13 mouse cellular contexts compared by ENCODE assay signal in genomic region chr4:7642878-7643590, GRCm38 (mm10).
DNase-seq lines count a peak whose midpoint lies in the region; ATAC-seq and TF ChIP-seq lines count a peak whose summit lies in the region.
"Had no signal": no experiment of that assay in that cellular context is flagged by ENCODE, and none has a peak within 500 bp of the region (broad histone marks: within the 10 kb centered on the region; RNA-seq: fewer than 3 reads in every experiment).

No protein-coding gene starts in this region.

- peaks cover 8% of the 10 kb centered on the region; the same call in 1 of the 2 replicates for H3K4me1 ChIP-seq in midbrain, embryonic 10.5 days
- no peaks in the 10 kb centered on the region for H3K4me1 ChIP-seq in midbrain, postnatal 0 days (ENCODE audit: insufficient read depth, low read length)
- no peaks in the 10 kb centered on the region for H3K4me1 ChIP-seq in forebrain, embryonic 11.5 days (replicated peaks; ENCODE audit: control insufficient read depth, insufficient read depth, low read length)
- H3K4me1 ChIP-seq: heart, embryonic 15.5 days had no signal

- no peak overlapping the region for H3K4me3 ChIP-seq in midbrain, embryonic 10.5 days
- H3K4me3 ChIP-seq in midbrain, postnatal 0 days (ENCODE audit: low read depth, low read length), result no peak overlapping the region
- no peak overlapping the region for H3K4me3 ChIP-seq in forebrain, embryonic 11.5 days (ENCODE audit: low read depth, low read length)
- H3K4me3 ChIP-seq: heart, embryonic 15.5 days; myocyte had no signal

- no peak for TF ChIP-seq CTCF in midbrain, postnatal 0 days (IDR thresholded peaks at IDR 0.05)

- H3K9ac ChIP-seq in midbrain, postnatal 0 days (replicated peaks; ENCODE audit: low read length, poor library complexity, severe bottlenecking), result no peak overlapping the region
- H3K9ac ChIP-seq in forebrain, embryonic 11.5 days (ENCODE audit: low read length), result no peak overlapping the region
- H3K9ac ChIP-seq: heart, embryonic 15.5 days had no signal

- no peaks in the 10 kb centered on the region for H3K27me3 ChIP-seq in midbrain, embryonic 10.5 days (ENCODE audit: low read depth, poor library complexity, severe bottlenecking)
- no peaks in the 10 kb centered on the region for H3K27me3 ChIP-seq in midbrain, postnatal 0 days (ENCODE audit: insufficient read depth, low read length)
- H3K27me3 ChIP-seq in forebrain, embryonic 11.5 days (ENCODE audit: control insufficient read depth, insufficient read depth, low read length), result no peaks in the 10 kb centered on the region
- H3K27me3 ChIP-seq: heart, embryonic 15.5 days had no signal

- ATAC-seq in midbrain, postnatal 0 days (ENCODE audit: low FRiP score), result no peak
- ATAC-seq in forebrain, embryonic 11.5 days (replicated peaks; ENCODE audit: low FRiP score), result peak; percentile 93
- no peak for ATAC-seq in megakaryocyte progenitor cell, adult 5-6 weeks (replicated peaks; ENCODE audit: poor library complexity)
- ATAC-seq: CD4-positive, CD25-positive, alpha-beta regulatory T cell, adult 4 months; lung, postnatal 0 days had no signal

- DNase-seq in midbrain, embryonic 10.5 days (ENCODE audit: low spot score), result peak; percentile 10
- no peak for DNase-seq in midbrain, postnatal 0 days (ENCODE audit: low spot score)
- peak; percentile 53 for DNase-seq in forebrain, embryonic 11.5 days (ENCODE audit: low spot score)
- peak; percentile 24 for DNase-seq in layer of hippocampus, adult 9-11 months
- peak; percentile 6 for DNase-seq in right cerebral cortex, postnatal 25 days
- no peak for DNase-seq in adrenal gland, postnatal 25 days
- DNase-seq: kidney, postnatal 14 days; thymus, adult 2 months had no signal

- H3K4me2 ChIP-seq in midbrain, postnatal 0 days (ENCODE audit: low read depth, low read length, poor library complexity, severe bottlenecking), result no peak overlapping the region
- no peak overlapping the region for H3K4me2 ChIP-seq in forebrain, embryonic 11.5 days (ENCODE audit: low read depth, low read length, severe bottlenecking)
- H3K4me2 ChIP-seq: heart, embryonic 15.5 days had no signal

- no peak overlapping the region for H3K27ac ChIP-seq in midbrain, embryonic 10.5 days (replicated peaks)
- no peak overlapping the region for H3K27ac ChIP-seq in midbrain, postnatal 0 days (ENCODE audit: low read depth, low read length)
- peak overlapping the region; percentile 21; the same call in 1 of the 2 replicates for H3K27ac ChIP-seq in forebrain, embryonic 11.5 days (ENCODE audit: low read depth, low read length)
- H3K27ac ChIP-seq: heart, embryonic 15.5 days had no signal

- WGBS in midbrain, embryonic 10.5 days, result 73% methylated on average over 8 of the region's 8 CpGs
- WGBS in midbrain, postnatal 0 days, result 28% methylated on average over 8 of the region's 8 CpGs
- WGBS in forebrain, embryonic 11.5 days, result 38% methylated on average over 8 of the region's 8 CpGs

- H3K36me3 ChIP-seq in midbrain, embryonic 10.5 days, result no peaks in the 10 kb centered on the region
- no peaks in the 10 kb centered on the region for H3K36me3 ChIP-seq in midbrain, postnatal 0 days (ENCODE audit: insufficient read depth, low read length)
- H3K36me3 ChIP-seq in forebrain, embryonic 11.5 days (ENCODE audit: control insufficient read depth, insufficient read depth, low read length), result no peaks in the 10 kb centered on the region
- H3K36me3 ChIP-seq: heart, embryonic 15.5 days had no signal

- no peaks in the 10 kb centered on the region for H3K9me3 ChIP-seq in midbrain, embryonic 10.5 days (replicated peaks)
- no peaks in the 10 kb centered on the region for H3K9me3 ChIP-seq in midbrain, postnatal 0 days (ENCODE audit: low read length)
- H3K9me3 ChIP-seq in forebrain, embryonic 11.5 days (ENCODE audit: control insufficient read depth, low read length), result no peaks in the 10 kb centered on the region; the same call in 1 of the 2 replicates
- H3K9me3 ChIP-seq: heart, embryonic 15.5 days had no signal

Comparison
In these comparisons a context has a peak if more than half of its experiments do, and no peak if none do; other contexts are left out.
1. DNase-seq: peak in midbrain, embryonic 10.5 days (single experiment), forebrain, embryonic 11.5 days (single experiment), layer of hippocampus, adult 9-11 months (single experiment) and right cerebral cortex, postnatal 25 days (single experiment); none in midbrain, postnatal 0 days (single experiment) and adrenal gland, postnatal 25 days (single experiment).